Mouse (Mus musculus): ENCODE data around the gene Shisa8. TPM values are rescaled to one million over a fixed set of nuclear protein-coding genes. Genes with fewer than 3 reads are reported as not detected.
"Not testable (repeated sequence)": the region's sequence is repeated elsewhere in the genome, so short reads cannot be mapped to it uniquely, and the experiment has no call there.

The Shisa8 gene
- polyA plus RNA-seq, 1 experiment from 2014 or later: 0.13 TPM

GRCm38 (mm10) chr15:82247131-82247776 is 34.6 kb upstream of the Shisa8 start:
- Histone ChIP-seq H3K4me3 (ENCODE audit: low read depth, low read length) (no peak overlapping the region), H3K27me3 (ENCODE audit: insufficient read depth, low read length) (no peaks in the 10 kb centered on the region), H3K27ac (ENCODE audit: low read depth) (no peak overlapping the region), H3K36me3 (replicated peaks; ENCODE audit: insufficient read depth, low read length) (0 out of 2 replicates have a peak, but pooled peaks cover 2% of the 10 kb centered on the region), H3K4me2 (ENCODE audit: low read depth, low read length) (no peak overlapping the region), H3K4me1 (ENCODE audit: insufficient read depth) (peaks cover 16% of the 10 kb centered on the region), H3K9ac (replicated peaks) (no peak overlapping the region), H3K9me3 (ENCODE audit: low read length) (0 out of 2 replicates have a peak, but pooled peaks cover 3% of the 10 kb centered on the region)
- no peak for ATAC-seq
- 53% methylated on average over 3 of the region's 3 CpGs for WGBS (ENCODE audit: insufficient replicate concordance)
- no peak for DNase-seq
- no peak for TF ChIP-seq CTCF (IDR thresholded peaks at IDR 0.05; ENCODE audit: low read depth)

DNA sequence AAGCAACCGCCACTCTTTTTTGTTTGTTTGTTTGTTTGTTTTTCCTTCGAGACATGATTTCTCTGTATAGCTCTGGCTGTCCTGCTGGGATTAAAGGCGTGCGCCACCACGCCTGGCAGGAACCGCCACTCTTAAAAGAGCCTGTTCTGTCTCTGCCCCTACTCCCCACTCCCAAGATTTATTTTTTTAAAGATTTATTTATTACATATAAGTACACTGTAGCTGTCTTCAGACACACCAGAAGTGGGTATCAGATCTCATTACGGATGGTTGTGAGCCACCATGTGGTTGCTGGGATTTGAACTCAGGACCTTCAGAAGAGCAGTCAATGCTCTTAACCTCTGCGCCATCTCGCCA is 32.2 kb upstream of the Shisa8 start:
- not testable (repeated sequence) for H3K9me3 ChIP-seq (ENCODE audit: low read length); H3K36me3 ChIP-seq (replicated peaks; ENCODE audit: insufficient read depth, low read length); H3K27me3 ChIP-seq (ENCODE audit: insufficient read depth, low read length); DNase-seq; ATAC-seq
- 24% methylated on average over 9 of the region's 9 CpGs for WGBS (ENCODE audit: insufficient replicate concordance)
- Histone ChIP-seq H3K9ac (replicated peaks) (peak overlapping the region; percentile 67), H3K4me3 (ENCODE audit: low read depth, low read length) (peak overlapping the region; percentile 72), H3K4me1 (ENCODE audit: insufficient read depth) (peaks cover 16% of the 10 kb centered on the region), H3K4me2 (ENCODE audit: low read depth, low read length) (peak overlapping the region; percentile 98), H3K27ac (ENCODE audit: low read depth) (peak overlapping the region; percentile 76)

DNA sequence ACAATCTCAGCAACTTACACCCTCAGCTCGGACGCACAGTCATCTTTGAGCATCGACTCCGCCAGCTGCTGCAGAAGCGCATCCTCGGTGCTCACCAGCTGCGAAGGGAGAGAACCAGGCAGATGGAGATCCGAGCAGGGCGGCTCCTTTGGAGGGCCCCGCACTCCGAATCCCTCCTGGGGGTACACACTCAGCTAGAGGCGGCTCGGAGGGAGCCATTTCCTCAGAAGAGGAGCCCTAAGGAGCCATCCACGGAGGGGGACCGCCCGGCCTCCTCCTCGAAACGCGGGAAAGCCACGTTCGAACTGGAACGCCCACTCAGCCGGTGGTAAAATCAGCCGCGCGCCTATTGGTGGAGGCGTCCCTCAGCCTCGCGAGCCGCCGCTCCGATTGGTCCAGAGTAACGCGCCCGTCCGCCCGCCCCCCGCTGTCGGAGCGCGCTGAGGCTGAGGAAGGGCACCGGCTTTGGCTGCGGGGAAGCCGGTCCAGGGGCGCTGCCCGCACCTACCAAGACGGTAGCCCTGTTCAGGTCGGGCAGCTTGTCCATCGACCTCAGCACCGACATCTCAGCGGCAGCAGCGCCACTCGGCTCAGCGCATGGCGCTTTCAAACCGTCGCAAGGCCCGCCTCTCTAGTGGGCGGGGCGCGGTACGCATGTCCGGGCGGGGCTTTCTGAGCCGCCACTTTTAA is 31.6 kb upstream of the Shisa8 start, which contains the start of gene Cenpm:
Gene Cenpm (minus strand): TSS at position 634 of the 690 bp plus-strand sequence.
- TF ChIP-seq EP300 (IDR thresholded peaks at IDR 0.05; ENCODE audit: low read depth) (no peak), CTCF (IDR thresholded peaks at IDR 0.05; ENCODE audit: low read depth) (no peak)
- Histone ChIP-seq H3K4me3 (ENCODE audit: low read depth, low read length) (peak within 1 kb of the TSS; percentile 72), H3K27me3 (ENCODE audit: insufficient read depth, low read length) (no peaks in the 10 kb centered on the region), H3K4me2 (ENCODE audit: low read depth, low read length) (peak within 1 kb of the TSS; percentile 98), H3K4me1 (ENCODE audit: insufficient read depth) (peaks cover 16% of the 10 kb centered on the region), H3K27ac (ENCODE audit: low read depth) (peak within 1 kb of the TSS; percentile 76), H3K36me3 (replicated peaks; ENCODE audit: insufficient read depth, low read length) (peaks cover 3% of the 10 kb centered on the region; the same call in 1 of the 2 replicates), H3K9ac (replicated peaks) (peak within 1 kb of the TSS; percentile 67), H3K9me3 (ENCODE audit: low read length) (no peaks in the 10 kb centered on the region)
- DNase-seq (peak; percentile 95), ATAC-seq (peak; percentile 96)
- WGBS (ENCODE audit: insufficient replicate concordance): under 1% methylated on average over 65 of the region's 65 CpGs

GRCm38 (mm10) chr15:82243742-82244114 is 31.1 kb upstream of the Shisa8 start:
- Histone ChIP-seq H3K4me2 (ENCODE audit: low read depth, low read length) (peak overlapping the region; percentile 98), H3K27me3 (ENCODE audit: insufficient read depth, low read length) (no peaks in the 10 kb centered on the region), H3K4me3 (ENCODE audit: low read depth, low read length) (peak overlapping the region; percentile 72), H3K36me3 (replicated peaks; ENCODE audit: insufficient read depth, low read length) (peaks cover 8% of the 10 kb centered on the region), H3K4me1 (ENCODE audit: insufficient read depth) (peaks cover 16% of the 10 kb centered on the region), H3K27ac (ENCODE audit: low read depth) (peak overlapping the region; percentile 76), H3K9ac (replicated peaks) (peak overlapping the region; percentile 67), H3K9me3 (ENCODE audit: low read length) (no peaks in the 10 kb centered on the region)
- DNase-seq: no peak
- TF ChIP-seq CTCF (IDR thresholded peaks at IDR 0.05; ENCODE audit: low read depth): no peak
- no peak for TF ChIP-seq EP300 (IDR thresholded peaks at IDR 0.05; ENCODE audit: low read depth)
- no peak for ATAC-seq
- WGBS (ENCODE audit: insufficient replicate concordance): 4% methylated on average over 12 of the region's 12 CpGs

DNA sequence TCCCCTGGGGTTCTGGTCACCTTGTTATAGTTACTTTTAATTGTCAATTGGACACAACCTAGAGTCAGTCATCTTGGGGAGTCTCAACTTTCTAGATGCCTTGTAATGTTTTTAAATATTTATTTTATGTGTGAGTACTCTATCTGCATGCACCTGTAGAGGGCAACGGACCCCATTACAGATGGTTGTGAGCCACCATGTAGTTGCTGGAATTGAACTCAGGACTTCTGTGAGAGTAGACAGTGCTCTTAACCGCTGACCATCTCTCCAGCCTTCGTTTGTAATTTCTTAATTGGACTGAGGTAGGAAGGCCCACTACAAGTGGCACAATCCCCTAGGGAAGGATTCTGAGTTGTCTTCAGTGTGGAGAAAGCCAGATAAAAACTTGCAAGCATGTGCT is 30.7 kb upstream of the Shisa8 start:
- Histone ChIP-seq H3K36me3 (replicated peaks; ENCODE audit: insufficient read depth, low read length) (peaks cover 9% of the 10 kb centered on the region), H3K27me3 (ENCODE audit: insufficient read depth, low read length) (no peaks in the 10 kb centered on the region), H3K4me1 (ENCODE audit: insufficient read depth) (peaks cover 16% of the 10 kb centered on the region), H3K9ac (replicated peaks) (peak overlapping the region; percentile 67), H3K27ac (ENCODE audit: low read depth) (peak overlapping the region; percentile 76), H3K4me3 (ENCODE audit: low read depth, low read length) (peak overlapping the region; percentile 72), H3K4me2 (ENCODE audit: low read depth, low read length) (peak overlapping the region; percentile 98), H3K9me3 (ENCODE audit: low read length) (no peaks in the 10 kb centered on the region)
- WGBS (ENCODE audit: insufficient replicate concordance): 64% methylated on average over 3 of the region's 3 CpGs
- TF ChIP-seq EP300 (IDR thresholded peaks at IDR 0.05; ENCODE audit: low read depth) (no peak), CTCF (IDR thresholded peaks at IDR 0.05; ENCODE audit: low read depth) (no peak; the same call in 1 of the 2 replicates)
- ATAC-seq (no peak), DNase-seq (no peak)

- no peaks in the 10 kb centered on the region; the same call in 1 of the 2 replicates for H3K4me1 ChIP-seq (ENCODE audit: insufficient read depth)
- peaks cover 12% of the 10 kb centered on the region for H3K36me3 ChIP-seq (replicated peaks; ENCODE audit: insufficient read depth, low read length)
- H3K4me3 ChIP-seq (ENCODE audit: low read depth, low read length): no peak overlapping the region
- 22% methylated on average over 5 of the region's 5 CpGs for WGBS (ENCODE audit: insufficient replicate concordance)
- TF ChIP-seq CTCF (IDR thresholded peaks at IDR 0.05; ENCODE audit: low read depth): peak; percentile 98
- TF ChIP-seq EP300 (IDR thresholded peaks at IDR 0.05; ENCODE audit: low read depth): no peak
- ATAC-seq (peak; percentile 65), DNase-seq (peak; percentile 89)
- H3K27ac ChIP-seq (ENCODE audit: low read depth): no peak overlapping the region
- no peaks in the 10 kb centered on the region for H3K27me3 ChIP-seq (ENCODE audit: insufficient read depth, low read length)
- no peaks in the 10 kb centered on the region for H3K9me3 ChIP-seq (ENCODE audit: low read length)
- H3K4me2 ChIP-seq (ENCODE audit: low read depth, low read length): no peak overlapping the region
- H3K9ac ChIP-seq (replicated peaks): no peak overlapping the region
These were observed 23.9 kb upstream of the Shisa8 start for GRCm38 (mm10) chr15:82236565-82236964.

All from liver, postnatal 0 days (tissue).